Mouse (Mus musculus): ENCODE data around the gene Olfr370.

- TF ChIP-seq CTCF (IDR thresholded peaks at IDR 0.05; ENCODE audit: low read depth) (no peak), EP300 (IDR thresholded peaks at IDR 0.05; ENCODE audit: low read depth) (no peak)
Observed at GRCm38 (mm10) chr8:83576516-83576895, 40.9 kb downstream of the Olfr370 start.
